Mouse (Mus musculus) forebrain, embryonic 13.5 days (tissue): ENCODE measurements around the gene Arid4a. TPM values are rescaled to one million over a fixed set of nuclear protein-coding genes. Genes with fewer than 3 reads are reported as not detected.

Source experiments
- ATAC-seq: fragments of 200-750 bp; cut with Nextera tagmentation; 2 replicates; pipeline ENCODE4 v1.8.0; 2017
- H3K27ac ChIP-seq: fragments of 300-500 bp; sonication (generic); 2 replicates; pipeline ENCODE4 v1.5.1; 2015; ENCODE audit warnings: inconsistent platforms, mild to moderate bottlenecking, moderate library complexity
- H3K27me3 ChIP-seq: fragments of 300-500 bp; sonication (generic); 2 replicates; pipeline ENCODE4 v1.6.1; 2015; ENCODE audit warnings: mild to moderate bottlenecking, inconsistent platforms
- H3K36me3 ChIP-seq: fragments of 300-500 bp; sonication (generic); 2 replicates; pipeline ENCODE4 v1.6.1; 2015; ENCODE audit warnings: mild to moderate bottlenecking, inconsistent platforms; ENCODE audit not compliant: poor library complexity, severe bottlenecking
- H3K4me1 ChIP-seq: fragments of 300-500 bp; sonication (generic); 2 replicates; pipeline ENCODE4 v1.6.1; 2015; ENCODE audit warnings: inconsistent platforms
- H3K4me2 ChIP-seq: fragments of 300-500 bp; sonication (generic); 2 replicates; pipeline ENCODE4 v1.6.1; 2015; ENCODE audit warnings: inconsistent platforms, mild to moderate bottlenecking, moderate library complexity
- H3K4me3 ChIP-seq: fragments of 300-500 bp; sonication (generic); 2 replicates; pipeline ENCODE4 v1.5.1; 2015; ENCODE audit warnings: mild to moderate bottlenecking, inconsistent platforms
- H3K9ac ChIP-seq: fragments of 300-500 bp; sonication (generic); 2 replicates; pipeline ENCODE4 v1.6.1; 2015; ENCODE audit warnings: mild to moderate bottlenecking, inconsistent platforms
- H3K9me3 ChIP-seq: fragments of 300-500 bp; sonication (generic); replicated peaks from 2 replicates; pipeline ENCODE4 v1.6.1; 2016; ENCODE audit warnings: inconsistent platforms
- WGBS: fragments of 180-500 bp; shearing (Covaris S2); methylation state at CpG from one replicate; pipeline ENCODE4 v1.1.7; 2015; 5-methylcytosine and 5-hydroxymethylcytosine counted together
- polyA plus RNA-seq: library from polyadenylated mRNA; unstranded; fragments of >200 nt; fragmentation: Nextera tagmentation; extraction: Ambion mirVana; gene quantifications from 2 replicates; pipeline ENCODE4 v1.2.1, GENCODE M21; 2015

Arid4a gene
- polyA plus RNA-seq, 1 experiment from 2014 or later = 51.1 TPM

GRCm38 (mm10) chr12:70984855-70985550 is 30.8 kb upstream of the Arid4a start:
- WGBS = 97% methylated on average over 7 of the region's 7 CpGs
- Histone ChIP-seq H3K27ac (no peak overlapping the region), H3K4me3 (no peak overlapping the region), H3K4me2 (no peak overlapping the region), H3K9ac (no peak overlapping the region), H3K36me3 (peaks cover 81% of the 10 kb centered on the region), H3K27me3 (no peaks in the 10 kb centered on the region), H3K4me1 (no peaks in the 10 kb centered on the region), H3K9me3 (no peaks in the 10 kb centered on the region)
- ATAC-seq = no peak

GRCm38 (mm10) chr12:70997225-70997624 is 18.6 kb upstream of the Arid4a start:
- no peak overlapping the region for H3K4me3 ChIP-seq
- ATAC-seq = no peak
- H3K9ac ChIP-seq = no peak overlapping the region
- H3K4me2 ChIP-seq = no peak overlapping the region
- no peaks in the 10 kb centered on the region for H3K9me3 ChIP-seq
- 87% methylated on average over 5 of the region's 5 CpGs for WGBS
- H3K27ac ChIP-seq = no peak overlapping the region
- no peaks in the 10 kb centered on the region for H3K27me3 ChIP-seq
- peaks cover 9% of the 10 kb centered on the region; the same call in 1 of the 2 replicates for H3K4me1 ChIP-seq
- peaks cover 61% of the 10 kb centered on the region for H3K36me3 ChIP-seq

GRCm38 (mm10) chr12:70999423-70999903 is 16.3 kb upstream of the Arid4a start:
- no peaks in the 10 kb centered on the region for H3K27me3 ChIP-seq
- peaks cover 58% of the 10 kb centered on the region for H3K36me3 ChIP-seq
- 52% methylated on average over 5 of the region's 5 CpGs for WGBS

GRCm38 (mm10) chr12:71000344-71000743 is 15.4 kb upstream of the Arid4a start:
- ATAC-seq = no peak

More at GRCm38 (mm10) chr12:70999423-70999903, 16.3 kb upstream of the Arid4a start:
- Histone ChIP-seq H3K9me3 (no peaks in the 10 kb centered on the region), H3K4me2 (no peak overlapping the region), H3K9ac (no peak overlapping the region), H3K4me1 (peaks cover 9% of the 10 kb centered on the region; the same call in 1 of the 2 replicates), H3K27ac (no peak overlapping the region), H3K4me3 (no peak overlapping the region)
- ATAC-seq = no peak

GRCm38 (mm10) chr12:71001456-71001855 is 14.3 kb upstream of the Arid4a start:
- 88% methylated on average over 6 of the region's 6 CpGs for WGBS
- peaks cover 60% of the 10 kb centered on the region for H3K36me3 ChIP-seq
- no peak overlapping the region for H3K4me2 ChIP-seq
- no peak overlapping the region for H3K4me3 ChIP-seq
- H3K4me1 ChIP-seq = peaks cover 9% of the 10 kb centered on the region; the same call in 1 of the 2 replicates
- H3K27me3 ChIP-seq = no peaks in the 10 kb centered on the region
- H3K27ac ChIP-seq = no peak overlapping the region
- ATAC-seq = no peak
- H3K9me3 ChIP-seq = no peaks in the 10 kb centered on the region
- H3K9ac ChIP-seq = no peak overlapping the region

More at GRCm38 (mm10) chr12:71000344-71000743, 15.4 kb upstream of the Arid4a start:
- Histone ChIP-seq H3K9ac (no peak overlapping the region), H3K4me3 (no peak overlapping the region), H3K4me2 (no peak overlapping the region), H3K36me3 (peaks cover 60% of the 10 kb centered on the region), H3K4me1 (peaks cover 9% of the 10 kb centered on the region; the same call in 1 of the 2 replicates), H3K9me3 (no peaks in the 10 kb centered on the region), H3K27ac (no peak overlapping the region), H3K27me3 (no peaks in the 10 kb centered on the region)
- WGBS = 93% methylated on average over 1 of the region's 1 CpGs

GRCm38 (mm10) chr12:71003760-71004426 is 11.9 kb upstream of the Arid4a start:
- Histone ChIP-seq H3K27ac (no peak overlapping the region), H3K4me3 (no peak overlapping the region), H3K27me3 (no peaks in the 10 kb centered on the region), H3K36me3 (peaks cover 67% of the 10 kb centered on the region), H3K9me3 (no peaks in the 10 kb centered on the region), H3K4me1 (peaks cover 7% of the 10 kb centered on the region; the same call in 1 of the 2 replicates), H3K9ac (no peak overlapping the region), H3K4me2 (no peak overlapping the region)
- WGBS = 84% methylated on average over 5 of the region's 6 CpGs
- ATAC-seq = no peak

- H3K36me3 ChIP-seq = peaks cover 73% of the 10 kb centered on the region
- H3K4me3 ChIP-seq = no peak overlapping the region
- 96% methylated on average over 6 of the region's 6 CpGs for WGBS
- no peaks in the 10 kb centered on the region for H3K9me3 ChIP-seq
- no peak overlapping the region for H3K9ac ChIP-seq
- H3K4me2 ChIP-seq = no peak overlapping the region
- ATAC-seq = no peak
- H3K27me3 ChIP-seq = no peaks in the 10 kb centered on the region
- H3K4me1 ChIP-seq = no peaks in the 10 kb centered on the region
- no peak overlapping the region for H3K27ac ChIP-seq
These were observed 9.6 kb upstream of the Arid4a start for GRCm38 (mm10) chr12:71006141-71006540.

GRCm38 (mm10) chr12:71006901-71007300 is 8.9 kb upstream of the Arid4a start:
- ATAC-seq = no peak
- no peak overlapping the region for H3K27ac ChIP-seq
- H3K4me1 ChIP-seq = peaks cover 3% of the 10 kb centered on the region
- WGBS = 97% methylated on average over 7 of the region's 7 CpGs
- no peaks in the 10 kb centered on the region for H3K27me3 ChIP-seq
- H3K9me3 ChIP-seq = no peaks in the 10 kb centered on the region
- no peak overlapping the region for H3K4me2 ChIP-seq
- H3K36me3 ChIP-seq = peaks cover 74% of the 10 kb centered on the region
- no peak overlapping the region for H3K9ac ChIP-seq
- no peak overlapping the region for H3K4me3 ChIP-seq

GRCm38 (mm10) chr12:71009769-71010168 is 6.0 kb upstream of the Arid4a start:
- 67% methylated on average over 4 of the region's 4 CpGs for WGBS
- no peak for ATAC-seq
- peaks cover 66% of the 10 kb centered on the region for H3K36me3 ChIP-seq
- peaks cover 27% of the 10 kb centered on the region for H3K4me1 ChIP-seq
- no peak overlapping the region for H3K27ac ChIP-seq
- no peak overlapping the region for H3K4me2 ChIP-seq
- H3K27me3 ChIP-seq = no peaks in the 10 kb centered on the region
- no peaks in the 10 kb centered on the region for H3K9me3 ChIP-seq
- H3K9ac ChIP-seq = no peak overlapping the region
- no peak overlapping the region for H3K4me3 ChIP-seq

- H3K9ac ChIP-seq = peak overlapping the region; percentile 83
- peaks cover 24% of the 10 kb centered on the region for H3K36me3 ChIP-seq
- H3K27ac ChIP-seq = peak overlapping the region; percentile 97
- WGBS = under 1% methylated on average over 16 of the region's 32 CpGs
- H3K9me3 ChIP-seq = no peaks in the 10 kb centered on the region
- H3K4me2 ChIP-seq = peak overlapping the region; percentile 83
- H3K27me3 ChIP-seq = no peaks in the 10 kb centered on the region
- peak overlapping the region; percentile 98 for H3K4me3 ChIP-seq
- no peak for ATAC-seq
- peaks cover 34% of the 10 kb centered on the region for H3K4me1 ChIP-seq
These were observed 886 bp upstream of the Arid4a start for GRCm38 (mm10) chr12:71014845-71015362.

- Histone ChIP-seq H3K27me3 (no peaks in the 10 kb centered on the region), H3K27ac (peak overlapping the region; percentile 96), H3K9ac (peak overlapping the region; percentile 92), H3K4me3 (peak overlapping the region; percentile 98), H3K9me3 (no peaks in the 10 kb centered on the region), H3K36me3 (peaks cover 31% of the 10 kb centered on the region), H3K4me2 (peak overlapping the region; percentile 67), H3K4me1 (peaks cover 34% of the 10 kb centered on the region)
- ATAC-seq = peak; percentile 1
- 0% methylated on average over 20 of the region's 33 CpGs for WGBS
These were observed 367 bp downstream of the Arid4a start for GRCm38 (mm10) chr12:71016211-71016502.

GRCm38 (mm10) chr12:71016503-71017241 is 882 bp downstream of the Arid4a start:
- Histone ChIP-seq H3K27ac (peak overlapping the region; percentile 96), H3K4me2 (peak overlapping the region; percentile 67), H3K9me3 (no peaks in the 10 kb centered on the region), H3K27me3 (no peaks in the 10 kb centered on the region), H3K9ac (peak overlapping the region; percentile 92), H3K4me1 (peaks cover 34% of the 10 kb centered on the region), H3K36me3 (peaks cover 35% of the 10 kb centered on the region), H3K4me3 (peak overlapping the region; percentile 98)
- WGBS = under 1% methylated on average over 41 of the region's 82 CpGs
- ATAC-seq = no peak
